Mouse (Mus musculus) megakaryocyte-erythroid progenitor cell, adult 5-6 weeks (primary cell): Measurements from ENCODE around the gene Pla2g15. TPM values are rescaled to one million over a fixed set of nuclear protein-coding genes. Genes with fewer than 3 reads are reported as not detected.

Experiments
- ATAC-seq: replicated peaks from 2 replicates; pipeline ENCODE4 v1.8.0; 2016; ENCODE audit warnings: mild to moderate bottlenecking, inconsistent platforms; ENCODE audit not compliant: severe bottlenecking, poor library complexity, low FRiP score, low TSS enrichment
- total RNA-seq, 2 experiments: library from RNA; stranded (forward) in 1 of 2; stranded (reverse) in 1 of 2; fragments of 200-1000, 215-1000 nt in 1 of 2; fragments of >200 nt in 1 of 2; fragmentation: Nextera tagmentation in 1 of 2; gene quantifications; 2 replicates each; pipeline ENCODE4 v1.2.3; 2014 to 2017

Gene Pla2g15
- total RNA-seq (2014; fragmentation: Nextera tagmentation) (2.7 and 3.2 TPM in 2 replicates), total RNA-seq (2017) (0.84 and 3.2 TPM in 2 replicates)

DNA sequence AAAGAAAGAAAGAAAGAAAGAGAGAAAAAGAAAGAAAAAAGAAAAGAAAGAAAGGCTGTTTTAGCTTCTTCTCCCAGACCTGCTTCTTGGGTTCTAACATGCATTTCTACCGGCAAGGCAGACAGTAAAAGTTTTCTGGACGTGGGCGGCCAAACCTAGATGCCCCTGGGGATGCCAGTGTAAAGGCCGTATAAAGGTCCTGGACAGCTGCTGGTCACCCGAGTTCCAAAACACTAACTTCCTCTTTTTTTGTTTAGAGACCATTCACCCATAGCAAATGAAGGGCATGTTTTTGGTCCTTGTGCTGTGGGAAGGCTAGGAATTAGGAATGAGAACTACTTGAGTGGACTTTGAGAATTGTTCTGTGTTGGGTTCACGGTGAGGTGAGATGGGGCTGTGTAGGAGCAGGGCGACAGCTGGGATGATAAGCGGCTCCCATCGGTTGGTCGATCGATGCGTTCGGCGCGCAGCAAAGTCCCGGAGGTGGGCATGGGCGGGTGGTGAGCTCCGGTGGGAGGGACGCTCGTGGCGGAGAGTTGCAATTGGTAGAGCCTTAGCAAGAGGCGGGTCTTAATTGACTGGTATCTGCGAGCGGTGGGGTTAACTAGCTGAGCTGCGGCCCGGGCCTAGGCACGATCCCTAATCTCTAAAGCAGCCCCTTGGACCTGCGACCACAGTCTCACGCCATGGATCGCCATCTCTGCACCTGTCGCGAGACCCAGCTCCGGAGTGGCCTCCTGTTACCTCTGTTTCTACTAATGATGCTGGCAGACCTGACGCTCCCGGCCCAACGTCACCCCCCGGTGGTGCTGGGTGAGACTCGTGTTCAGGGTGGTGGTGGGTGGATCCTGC lies at the start of gene Pla2g15:
TSS of gene Pla2g15 (plus strand) at position 599 of the 852 bp plus-strand sequence.
- peak; percentile 99 for ATAC-seq

GRCm38 (mm10) chr8:106102321-106102720 lies 47.9 kb upstream of the Pla2g15 start:
- ATAC-seq, result no peak

DNA sequence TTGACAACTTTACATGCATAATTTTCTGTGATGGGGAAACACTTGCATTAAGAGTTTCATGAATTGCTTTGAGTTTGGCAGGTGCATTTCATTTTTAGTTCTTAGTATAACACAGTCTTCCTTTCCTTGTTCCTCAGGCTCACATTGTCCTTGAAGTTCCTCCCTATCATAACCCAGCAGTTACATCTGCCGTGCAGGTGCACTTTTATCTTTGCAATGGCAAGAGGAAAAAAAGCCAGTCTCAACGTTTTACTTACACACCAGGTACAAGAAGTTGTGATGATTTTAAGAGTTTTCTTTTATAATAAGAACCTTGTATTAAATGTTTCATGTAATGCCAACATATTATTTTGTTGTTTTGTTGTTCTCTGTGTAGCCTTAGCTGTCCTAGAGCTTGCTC lies 46.3 kb upstream of the Pla2g15 start:
- ATAC-seq, result no peak

GRCm38 (mm10) chr8:106106193-106106592 lies 44.0 kb upstream of the Pla2g15 start:
- no peak for ATAC-seq

DNA sequence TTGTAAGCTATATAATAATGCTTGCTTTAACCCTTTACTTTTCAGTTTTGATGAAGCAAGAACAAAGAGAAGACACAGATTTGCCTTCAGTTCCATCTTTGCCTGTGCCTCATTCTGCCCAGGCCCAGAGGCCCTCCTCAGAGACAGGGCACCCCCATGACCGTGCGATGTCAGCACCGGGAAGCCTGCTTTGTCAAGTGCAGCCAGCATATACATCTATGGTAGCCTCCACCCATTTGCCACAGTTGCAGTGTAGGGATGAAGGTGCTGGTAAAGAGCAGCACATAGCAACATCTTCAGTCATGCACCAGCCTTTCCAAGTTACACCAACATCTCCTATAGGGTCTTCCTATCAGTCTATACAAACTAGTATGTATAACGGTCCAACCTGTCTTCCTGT lies 42.1 kb upstream of the Pla2g15 start:
- ATAC-seq, result no peak

- no peak for ATAC-seq
These were observed 41.5 kb upstream of the Pla2g15 start for GRCm38 (mm10) chr8:106108729-106109128.

GRCm38 (mm10) chr8:106112041-106112440 lies 38.2 kb upstream of the Pla2g15 start:
- ATAC-seq, result no peak

GRCm38 (mm10) chr8:106112514-106112913 lies 37.7 kb upstream of the Pla2g15 start:
- ATAC-seq, result no peak

DNA sequence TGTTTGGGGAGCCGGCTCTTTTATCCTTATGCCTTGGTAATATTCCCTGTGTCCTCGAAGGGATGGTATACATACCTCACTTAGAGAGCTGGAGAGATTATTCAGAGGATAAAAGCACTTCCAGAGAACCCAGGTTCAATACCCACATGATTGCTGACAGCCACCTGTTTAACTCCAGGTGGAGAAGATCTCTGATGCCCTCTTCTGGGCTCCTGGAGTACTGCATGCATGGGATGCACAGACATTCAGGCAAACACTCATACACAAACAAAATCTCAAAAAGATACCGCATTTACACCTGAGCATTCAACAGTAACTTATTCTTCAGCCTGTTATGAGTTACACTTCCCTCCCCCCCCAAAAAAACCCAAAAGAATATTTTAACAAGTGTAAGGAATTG lies 34.3 kb upstream of the Pla2g15 start:
- ATAC-seq, result peak; percentile 47; the same call in 1 of the 2 replicates

DNA sequence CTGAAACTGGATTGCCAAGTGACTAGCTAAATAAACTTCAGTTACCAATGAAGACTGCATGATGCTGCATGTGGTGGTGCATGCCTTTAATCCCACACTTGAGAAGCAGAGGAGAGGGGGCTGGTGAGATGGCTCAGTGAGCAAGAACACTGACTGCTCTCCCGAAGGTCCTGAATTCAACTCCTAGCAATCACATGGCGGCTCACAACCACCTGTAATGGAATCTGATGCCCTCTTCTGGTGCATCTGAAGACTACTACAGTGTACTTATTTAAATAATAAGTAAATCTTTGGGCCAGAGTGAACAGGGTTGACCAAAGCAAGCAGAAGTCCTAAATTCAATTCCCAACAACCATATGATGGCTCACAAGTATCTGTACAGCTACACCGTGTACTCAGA lies 26.8 kb upstream of the Pla2g15 start:
- ATAC-seq, result no peak

GRCm38 (mm10) chr8:106126055-106126454 lies 24.1 kb upstream of the Pla2g15 start:
- ATAC-seq, result no peak

DNA sequence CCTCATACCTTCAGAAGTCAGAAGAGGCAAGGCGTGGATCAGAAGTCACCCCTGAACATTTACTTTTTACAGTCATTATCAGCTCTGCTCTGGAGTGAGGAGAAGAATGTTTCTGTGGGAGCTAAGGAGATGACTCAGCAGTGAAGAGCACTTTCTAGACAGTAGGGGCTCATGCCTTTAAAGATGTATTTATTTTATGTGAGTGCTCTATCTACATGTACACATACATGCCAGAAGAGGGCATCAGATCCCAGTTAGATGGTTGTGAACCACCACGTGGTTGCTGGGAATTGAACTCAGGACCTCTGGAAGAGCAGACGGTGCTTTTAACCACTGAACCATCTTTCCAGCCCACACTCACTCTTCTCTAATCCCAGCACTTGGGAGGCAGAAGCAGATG lies 23.1 kb upstream of the Pla2g15 start:
- ATAC-seq, result peak; percentile 26; the same call in 1 of the 2 replicates

GRCm38 (mm10) chr8:106127882-106128410 lies 22.3 kb upstream of the Pla2g15 start:
- ATAC-seq, result no peak

DNA sequence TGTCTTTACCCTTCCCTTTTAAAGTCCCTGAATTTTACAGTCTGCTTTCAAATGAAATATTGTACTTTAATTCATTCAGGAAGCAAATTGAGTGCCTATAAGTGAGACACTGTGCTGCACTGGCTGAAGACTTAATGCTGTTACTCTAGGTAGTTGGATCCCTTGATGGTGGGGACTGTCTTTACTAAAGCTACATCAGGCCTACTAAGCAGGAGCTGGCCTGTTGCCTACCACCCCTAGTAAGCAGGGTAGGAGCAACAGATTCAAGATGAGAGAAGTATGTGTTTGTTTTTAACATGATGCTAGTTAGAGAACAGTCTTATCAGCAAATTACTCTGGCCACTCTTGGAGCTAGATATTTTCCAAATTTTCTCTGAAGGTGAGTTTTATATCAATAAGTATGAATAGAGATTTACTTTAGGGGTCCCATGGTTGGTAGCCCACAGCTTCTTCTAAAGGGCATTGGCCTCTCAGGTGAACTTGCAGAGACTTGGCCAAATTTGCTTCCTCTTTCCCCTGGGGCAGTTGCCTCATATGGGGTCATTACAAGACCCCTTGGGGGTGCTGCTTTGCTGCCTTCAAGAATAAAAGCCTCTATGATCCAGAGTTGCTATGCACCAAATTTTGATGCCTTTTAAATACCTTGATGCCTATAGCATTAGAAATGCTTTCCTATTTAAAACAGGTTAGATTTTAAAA lies 20.8 kb upstream of the Pla2g15 start:
- ATAC-seq, result no peak

GRCm38 (mm10) chr8:106129997-106130396 lies 20.2 kb upstream of the Pla2g15 start:
- no peak for ATAC-seq

DNA sequence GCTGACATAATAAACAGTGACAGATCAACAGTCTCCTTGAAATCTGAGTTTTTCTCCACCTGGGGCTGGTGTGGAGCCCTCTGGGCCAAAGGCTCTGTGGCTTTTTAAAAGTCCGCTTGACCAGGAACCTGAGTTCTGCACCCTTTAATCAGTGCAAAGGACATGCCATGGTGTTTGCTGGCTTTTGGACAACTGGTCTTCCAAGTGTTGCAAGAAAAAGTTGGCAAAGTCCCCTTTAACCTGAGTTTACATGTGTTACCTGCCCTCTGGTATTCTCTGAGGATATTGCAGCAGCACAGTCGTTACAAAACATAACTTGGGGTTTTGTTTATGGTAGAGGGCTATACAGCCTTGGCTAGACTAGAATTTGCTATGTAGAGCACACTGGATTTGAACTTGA lies 19.7 kb upstream of the Pla2g15 start:
- no peak for ATAC-seq

DNA sequence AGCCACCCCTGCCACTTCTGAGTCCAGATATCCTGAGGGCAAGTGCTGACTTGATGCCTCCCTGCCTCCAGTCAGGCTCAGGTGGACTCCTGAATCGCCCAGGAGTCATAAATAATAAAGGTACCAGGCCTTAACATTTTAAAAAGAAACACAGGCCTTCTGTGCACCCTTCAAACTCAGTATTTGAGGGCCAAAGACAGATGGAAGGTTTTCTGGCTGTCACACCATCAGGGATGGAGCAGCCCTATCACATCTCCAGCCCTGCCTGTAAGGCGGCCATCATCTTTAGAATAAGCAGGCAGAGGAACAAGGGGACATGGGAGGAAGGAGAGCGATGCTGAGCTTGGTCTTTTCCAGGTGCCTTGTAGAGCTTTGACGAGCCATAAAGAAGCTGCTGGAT lies 19.2 kb upstream of the Pla2g15 start:
- no peak for ATAC-seq

DNA sequence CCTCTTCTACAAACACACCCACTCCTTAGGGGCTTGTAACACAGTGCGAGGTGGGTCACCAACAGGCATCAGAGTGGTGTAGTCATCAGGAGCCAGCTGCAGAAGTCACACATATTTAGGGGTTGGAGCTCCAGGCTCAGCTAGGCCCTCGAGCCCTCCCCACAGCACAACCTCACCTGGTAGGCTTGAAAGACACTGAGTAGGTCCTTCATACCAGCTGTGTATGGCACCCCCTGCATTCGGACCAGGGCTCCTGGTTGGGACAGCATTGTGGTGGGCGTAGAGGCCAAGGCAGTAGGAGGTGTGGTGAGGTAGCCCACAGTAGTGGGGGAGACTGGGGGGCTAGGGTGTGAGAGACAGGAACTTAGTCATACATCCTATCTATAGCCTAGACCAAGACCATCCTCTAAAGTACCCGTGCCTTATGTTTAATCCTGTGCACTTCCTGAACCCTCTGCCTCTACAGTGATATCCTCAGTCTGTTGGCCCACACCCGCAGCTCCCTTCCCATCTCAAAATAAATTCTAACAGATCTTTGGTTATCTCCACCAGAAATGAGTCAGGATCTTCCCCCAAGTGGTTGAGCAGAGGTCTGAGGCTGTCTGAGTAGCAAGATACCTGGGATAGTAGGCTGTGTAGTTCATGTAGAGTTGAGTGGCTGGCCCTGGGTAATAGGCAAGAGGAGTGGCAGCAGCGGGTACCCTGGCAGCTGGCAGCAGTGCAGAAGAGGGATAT lies 18.5 kb upstream of the Pla2g15 start:
- ATAC-seq, result peak; percentile 62

- ATAC-seq, result no peak
These were observed 17.8 kb upstream of the Pla2g15 start for GRCm38 (mm10) chr8:106132356-106132755.

GRCm38 (mm10) chr8:106133526-106133925 lies 16.7 kb upstream of the Pla2g15 start:
- ATAC-seq, result no peak
